Mouse (Mus musculus) liver, embryonic 16.5 days (tissue): ENCODE data around the gene Tubb5. TPM values are rescaled to one million over a fixed set of nuclear protein-coding genes. Genes with fewer than 3 reads are reported as not detected.
A peak's percentile ranks its signal among the peaks of the same experiment; 100 is the strongest.

Source experiments
- ATAC-seq: fragments of 200-750 bp; cut with Nextera tagmentation; 2 replicates; pipeline ENCODE4 v1.8.0; 2017; ENCODE audit warnings: low read depth, mild to moderate bottlenecking, moderate number of reproducible peaks, moderate library complexity
- H3K27ac ChIP-seq: fragments of 300-500 bp; sonication (generic); 2 replicates; pipeline ENCODE4 v1.5.1; 2014; ENCODE audit warnings: mild to moderate bottlenecking, low read length
- H3K27me3 ChIP-seq: fragments of 300-500 bp; sonication (generic); 2 replicates; pipeline ENCODE4 v1.6.1; 2014; ENCODE audit warnings: low read depth, low read length, mixed read lengths; ENCODE audit not compliant: control insufficient read depth, insufficient read depth
- H3K36me3 ChIP-seq: fragments of 300-500 bp; sonication (generic); 2 replicates; pipeline ENCODE4 v1.6.1; 2014; ENCODE audit warnings: mild to moderate bottlenecking; ENCODE audit not compliant: control insufficient read depth, insufficient read depth
- H3K4me1 ChIP-seq: fragments of 300-500 bp; sonication (generic); 2 replicates; pipeline ENCODE4 v1.6.1; 2014; ENCODE audit warnings: low read depth, low read length, mixed read lengths; ENCODE audit not compliant: control insufficient read depth
- H3K4me2 ChIP-seq: fragments of 300-500 bp; sonication (generic); 2 replicates; pipeline ENCODE4 v1.6.1; 2014; ENCODE audit warnings: low read depth, low read length, mixed read lengths
- H3K4me3 ChIP-seq: fragments of 300-500 bp; sonication (generic); 2 replicates; pipeline ENCODE4 v1.5.1; 2014; ENCODE audit warnings: low read depth, mild to moderate bottlenecking, low read length
- H3K9ac ChIP-seq: fragments of 300-500 bp; sonication (generic); 2 replicates; pipeline ENCODE4 v1.6.1; 2014; ENCODE audit warnings: low read depth, low read length
- H3K9me3 ChIP-seq: fragments of 300-500 bp; sonication (generic); replicated peaks from 2 replicates; pipeline ENCODE4 v1.6.1; 2016; ENCODE audit warnings: low read length; ENCODE audit not compliant: control insufficient read depth
- WGBS: fragments of 180-500 bp; shearing (Covaris S2); extraction: QIAGEN DNeasy Blood & Tissue Kit; methylation state at CpG from one replicate; pipeline ENCODE4 v1.1.7; 2014; ENCODE audit not compliant: insufficient replicate concordance; 5-methylcytosine and 5-hydroxymethylcytosine counted together
- polyA plus RNA-seq: library from polyadenylated mRNA; unstranded; fragments of >200 nt; fragmentation: Nextera tagmentation; extraction: Ambion mirVana; gene quantifications from 2 replicates; pipeline ENCODE4 v1.2.1, GENCODE M21; 2015

Gene Tubb5
- polyA plus RNA-seq: 328 and 345 TPM in 2 replicates

DNA sequence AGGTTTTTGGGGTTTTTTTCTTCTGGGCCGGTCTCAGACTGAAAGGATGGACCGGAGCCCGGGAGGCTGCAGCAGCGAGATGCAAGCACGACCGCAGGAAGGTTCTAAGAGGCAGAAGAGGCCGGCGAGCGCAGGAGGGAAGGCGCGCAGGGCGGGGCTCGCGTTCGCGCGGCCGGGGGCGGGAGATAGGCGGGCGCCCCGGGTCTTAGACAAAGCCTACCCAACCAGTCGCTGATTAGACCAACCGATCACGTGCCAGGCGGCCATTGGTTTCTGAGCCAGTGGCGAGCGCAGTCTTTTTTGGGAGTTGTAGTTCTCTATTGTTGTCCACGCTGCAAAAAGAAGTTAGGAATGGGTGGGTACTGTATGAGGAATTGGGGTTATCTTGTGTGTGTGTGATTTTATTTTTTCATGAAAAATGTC is at the start of gene Tubb5:
TSS of gene Tubb5 (minus strand) at position 185 of the 423 bp plus-strand sequence.
- peak within 1 kb of the TSS; percentile 83 for H3K9ac ChIP-seq
- H3K36me3 ChIP-seq: peaks cover 37% of the 10 kb centered on the region
- peak within 1 kb of the TSS; percentile 78 for H3K4me3 ChIP-seq
- peak within 1 kb of the TSS; percentile 91 for H3K4me2 ChIP-seq
- peak; percentile 64 for ATAC-seq
- peak within 1 kb of the TSS; percentile 94 for H3K27ac ChIP-seq
- H3K4me1 ChIP-seq: peaks cover 59% of the 10 kb centered on the region
- 1% methylated on average over 29 of the region's 29 CpGs for WGBS
- H3K27me3 ChIP-seq: no peaks in the 10 kb centered on the region
- H3K9me3 ChIP-seq: no peaks in the 10 kb centered on the region

DNA sequence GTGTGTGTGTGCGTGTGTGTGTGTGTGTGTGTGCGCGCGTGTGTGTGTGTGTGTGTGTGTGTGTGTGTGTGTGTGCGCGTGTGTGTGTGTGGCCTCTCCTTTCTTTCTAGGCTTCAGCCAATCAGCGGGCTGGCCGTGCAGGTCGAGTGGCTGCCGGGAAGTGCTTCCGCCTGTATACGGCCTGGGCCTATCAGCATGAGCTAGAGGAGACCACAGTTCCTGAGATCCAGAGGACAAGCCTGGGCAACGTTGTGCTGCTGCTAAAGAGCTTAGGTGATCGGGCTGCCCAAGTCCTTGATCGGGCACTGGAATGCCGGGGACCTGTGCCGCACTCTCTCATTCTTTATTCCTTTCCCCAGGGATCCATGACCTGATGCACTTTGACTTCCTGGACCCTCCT is 49.6 kb upstream of the Tubb5 start:
- Histone ChIP-seq H3K4me1 (no peaks in the 10 kb centered on the region), H3K27ac (no peak overlapping the region), H3K4me2 (no peak overlapping the region), H3K9ac (no peak overlapping the region), H3K27me3 (no peaks in the 10 kb centered on the region), H3K36me3 (peaks cover 66% of the 10 kb centered on the region), H3K4me3 (no peak overlapping the region), H3K9me3 (no peaks in the 10 kb centered on the region)
- 80% methylated on average over 13 of the region's 17 CpGs for WGBS
- no peak for ATAC-seq

DNA sequence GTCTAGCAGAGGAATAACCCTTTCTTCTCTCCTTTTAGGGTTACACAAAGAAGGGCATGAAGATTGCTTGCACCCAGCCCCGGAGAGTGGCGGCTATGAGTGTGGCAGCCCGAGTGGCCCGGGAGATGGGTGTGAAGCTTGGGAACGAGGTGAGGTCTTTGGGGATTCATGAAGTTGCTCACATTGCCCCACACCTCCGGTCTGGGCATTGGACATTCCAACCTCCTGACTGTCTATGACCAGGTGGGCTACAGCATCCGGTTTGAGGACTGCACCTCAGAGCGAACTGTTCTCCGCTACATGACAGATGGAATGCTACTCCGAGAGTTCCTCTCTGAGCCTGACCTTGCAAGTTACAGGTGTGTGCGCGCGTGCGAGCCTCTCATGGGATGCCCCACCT is 45.7 kb upstream of the Tubb5 start:
- peaks cover 54% of the 10 kb centered on the region for H3K36me3 ChIP-seq
- H3K27me3 ChIP-seq: no peaks in the 10 kb centered on the region
- WGBS: 89% methylated on average over 14 of the region's 14 CpGs
- no peak for ATAC-seq
- no peaks in the 10 kb centered on the region for H3K9me3 ChIP-seq
- peaks cover 11% of the 10 kb centered on the region for H3K4me1 ChIP-seq
- H3K4me2 ChIP-seq: no peak overlapping the region
- no peak overlapping the region for H3K9ac ChIP-seq
- H3K27ac ChIP-seq: no peak overlapping the region
- H3K4me3 ChIP-seq: no peak overlapping the region

DNA sequence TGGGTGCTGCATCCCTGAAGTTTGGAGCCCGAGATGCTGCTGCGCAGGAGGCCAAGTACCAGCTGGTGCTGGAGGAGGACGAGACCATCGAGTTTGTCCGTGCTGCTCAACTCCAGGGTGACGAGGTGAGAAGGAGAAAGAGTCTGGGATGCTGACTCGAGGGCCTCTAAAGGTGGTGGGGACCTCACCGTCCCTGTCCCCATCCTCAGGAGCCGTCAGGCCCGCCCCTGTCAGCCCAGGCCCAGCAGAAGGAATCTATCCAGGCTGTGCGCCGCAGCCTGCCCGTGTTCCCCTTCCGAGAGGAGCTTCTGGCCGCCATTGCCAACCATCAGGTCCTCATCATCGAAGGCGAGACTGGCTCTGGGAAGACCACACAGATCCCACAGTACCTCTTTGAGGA is 44.8 kb upstream of the Tubb5 start:
- Histone ChIP-seq H3K4me1 (peaks cover 11% of the 10 kb centered on the region), H3K9ac (no peak overlapping the region), H3K36me3 (peaks cover 49% of the 10 kb centered on the region), H3K9me3 (no peaks in the 10 kb centered on the region), H3K4me3 (no peak overlapping the region), H3K27ac (no peak overlapping the region), H3K4me2 (no peak overlapping the region), H3K27me3 (no peaks in the 10 kb centered on the region)
- ATAC-seq: no peak
- WGBS: 89% methylated on average over 17 of the region's 17 CpGs

DNA sequence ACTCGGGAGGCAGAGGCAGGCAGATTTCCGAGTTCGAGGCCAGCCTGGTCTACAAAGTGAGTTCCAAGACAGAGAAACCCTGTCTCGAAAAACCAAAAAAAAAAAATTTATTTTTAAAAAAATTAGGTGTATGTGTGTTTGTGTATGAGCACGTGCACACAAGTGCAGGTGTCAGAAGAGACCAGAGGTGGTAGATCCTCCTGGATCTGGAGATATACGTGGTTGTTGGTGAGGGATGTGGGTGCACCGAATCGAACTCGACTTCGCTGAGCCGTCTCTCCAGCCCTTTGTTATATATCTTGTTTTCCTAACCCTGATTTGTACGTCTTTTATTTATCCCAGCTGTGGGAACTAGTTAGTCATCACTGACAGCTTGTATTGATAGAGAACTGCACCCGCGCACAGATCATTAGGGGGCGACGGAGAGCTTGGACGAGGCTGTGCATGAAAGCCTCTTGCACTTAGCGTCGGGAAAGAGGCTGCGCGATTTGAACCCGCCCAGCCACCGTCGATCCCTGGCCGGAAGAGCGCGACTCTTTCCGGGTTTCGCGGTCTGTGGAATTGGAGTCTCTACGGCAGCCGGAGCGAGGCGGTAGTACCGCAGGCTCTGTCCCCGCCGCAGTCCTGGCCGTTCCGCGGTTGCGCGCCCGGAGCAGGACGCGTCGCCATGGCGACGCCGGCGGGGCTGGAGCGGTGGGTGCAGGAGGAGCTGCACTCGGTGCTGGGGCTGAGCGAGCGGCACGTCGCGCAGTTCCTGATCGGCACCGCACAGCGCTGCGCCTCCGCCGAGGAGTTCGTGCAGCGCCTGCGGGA is 41.3 kb upstream of the Tubb5 start, which contains the start of gene Dhx16:
TSS of gene Dhx16 (plus strand) at position 575 of the 813 bp plus-strand sequence.
- 5% methylated on average over 66 of the region's 66 CpGs for WGBS

DNA sequence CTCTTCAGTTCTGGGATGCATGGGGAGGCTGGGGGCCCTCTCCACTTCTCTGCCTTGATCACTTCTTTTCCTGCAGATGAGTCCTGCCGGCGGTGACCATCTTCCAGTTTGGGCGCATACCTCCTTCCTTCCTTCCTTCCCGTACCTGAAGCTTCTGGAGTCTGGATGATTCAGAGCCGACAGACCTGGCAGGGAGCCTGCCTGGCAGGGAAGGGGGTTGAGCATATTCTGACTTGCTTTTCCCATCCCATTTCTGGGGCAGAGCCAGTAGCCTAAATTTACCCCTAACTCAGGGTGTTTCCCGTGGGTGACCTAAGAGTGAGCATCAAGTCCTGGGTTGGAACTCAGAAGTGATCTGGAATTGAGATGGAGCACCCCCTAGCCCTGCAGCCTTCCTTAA is 36.6 kb upstream of the Tubb5 start:
- 76% methylated on average over 6 of the region's 6 CpGs for WGBS
- Histone ChIP-seq H3K9ac (no peak overlapping the region), H3K36me3 (peaks cover 3% of the 10 kb centered on the region; the same call in 1 of the 2 replicates)

More for the DNA sequence above, 41.3 kb upstream of the Tubb5 start, which contains the start of gene Dhx16:
- H3K27ac ChIP-seq: peak within 1 kb of the TSS; percentile 78
- H3K4me3 ChIP-seq: peak within 1 kb of the TSS; percentile 85
- peak; percentile 96 for ATAC-seq
- H3K9me3 ChIP-seq: no peaks in the 10 kb centered on the region
- peaks cover 15% of the 10 kb centered on the region for H3K4me1 ChIP-seq
- no peaks in the 10 kb centered on the region for H3K27me3 ChIP-seq
- peak within 1 kb of the TSS; percentile 91 for H3K9ac ChIP-seq
- peak within 1 kb of the TSS; percentile 74 for H3K4me2 ChIP-seq
- peaks cover 31% of the 10 kb centered on the region for H3K36me3 ChIP-seq

DNA sequence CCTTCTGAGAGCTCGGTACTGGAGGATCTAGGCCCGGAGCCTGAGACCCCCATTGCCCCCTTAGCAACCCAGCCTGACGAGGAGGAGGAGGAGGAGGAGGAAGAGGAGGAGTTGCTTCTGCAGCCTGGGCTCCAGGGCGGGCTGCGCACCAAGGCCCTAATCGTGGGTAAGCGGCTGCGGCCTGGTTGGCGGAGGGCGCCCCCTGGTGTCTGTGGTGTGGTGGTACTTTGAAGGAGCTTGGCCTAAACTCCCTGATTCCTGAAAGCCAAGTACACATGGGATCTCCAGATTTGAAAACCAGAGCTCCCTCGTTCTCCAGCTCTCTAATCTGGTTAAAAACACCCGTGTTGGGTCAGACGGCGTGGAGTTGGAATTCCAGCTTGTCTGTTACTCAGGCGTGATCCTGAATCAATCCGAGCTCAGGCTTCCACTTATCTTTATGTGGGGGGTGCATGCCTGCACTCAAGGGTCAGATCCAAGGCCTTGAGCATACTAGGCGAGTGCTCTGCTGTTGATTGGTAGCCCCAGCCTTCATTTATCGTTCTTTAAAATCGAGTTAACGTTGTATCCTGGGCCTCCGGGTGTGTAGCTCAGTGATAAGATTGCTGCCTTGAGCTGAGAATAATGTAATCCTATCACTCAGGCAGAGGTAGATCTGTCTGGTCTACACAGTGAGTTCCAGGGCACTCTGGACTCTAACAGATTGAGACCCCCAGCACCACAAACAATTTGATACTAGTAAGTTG is 35.8 kb upstream of the Tubb5 start:
- 6% methylated on average over 21 of the region's 21 CpGs for WGBS
- Histone ChIP-seq H3K4me3 (no peak overlapping the region), H3K9me3 (peaks cover 2% of the 10 kb centered on the region; the same call in 1 of the 2 replicates), H3K36me3 (peaks cover 3% of the 10 kb centered on the region; the same call in 1 of the 2 replicates), H3K27ac (no peak overlapping the region), H3K4me2 (peak overlapping the region; percentile 33), H3K4me1 (peaks cover 27% of the 10 kb centered on the region), H3K9ac (peak overlapping the region; percentile 22), H3K27me3 (peaks cover 12% of the 10 kb centered on the region)
- peak; percentile 45 for ATAC-seq

More for the DNA sequence above, 36.6 kb upstream of the Tubb5 start:
- H3K4me3 ChIP-seq: no peak overlapping the region
- no peak for ATAC-seq
- H3K27ac ChIP-seq: no peak overlapping the region
- no peak overlapping the region for H3K4me2 ChIP-seq
- peaks cover 2% of the 10 kb centered on the region; the same call in 1 of the 2 replicates for H3K9me3 ChIP-seq
- H3K4me1 ChIP-seq: peaks cover 27% of the 10 kb centered on the region
- peaks cover 4% of the 10 kb centered on the region for H3K27me3 ChIP-seq

DNA sequence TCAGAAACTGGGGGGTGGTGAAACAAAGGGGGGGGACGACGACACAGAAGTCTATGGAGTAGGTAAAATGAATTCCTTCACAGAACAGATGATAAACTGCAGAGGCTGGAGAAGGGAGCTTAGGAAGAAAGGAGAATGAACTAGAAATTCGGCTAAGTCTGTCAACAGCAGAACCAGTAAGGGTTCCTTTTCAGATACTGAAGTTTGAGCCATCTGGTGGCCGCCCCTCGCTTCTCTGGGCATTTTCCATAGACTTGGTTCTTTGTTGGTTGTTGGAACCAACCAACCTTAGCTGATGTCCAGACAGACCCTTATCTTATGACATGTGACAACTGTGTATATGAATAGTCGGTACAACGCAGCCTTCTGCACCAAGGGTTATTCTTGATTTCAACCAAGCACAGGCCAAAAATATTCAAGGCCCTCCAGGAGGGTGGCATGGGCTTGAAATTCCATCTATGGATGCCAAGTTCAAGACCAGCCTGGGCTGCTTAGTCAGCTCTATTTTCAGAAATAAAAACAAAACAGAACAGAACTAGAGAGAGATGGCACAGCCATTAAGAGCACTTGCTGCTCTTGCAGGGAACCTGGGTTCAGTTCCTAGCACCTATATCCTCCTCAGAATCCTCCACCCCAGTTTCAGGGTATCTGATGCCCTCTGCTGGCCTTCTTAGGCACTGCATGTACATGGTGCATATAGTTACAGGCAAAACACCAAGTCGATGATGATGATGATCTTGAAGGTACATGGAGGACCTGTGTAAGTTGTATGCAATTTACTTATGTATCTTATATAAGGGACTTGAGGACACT is 33.0 kb upstream of the Tubb5 start:
- Histone ChIP-seq H3K27me3 (peaks cover 40% of the 10 kb centered on the region), H3K4me1 (peaks cover 31% of the 10 kb centered on the region), H3K9ac (no peak overlapping the region), H3K9me3 (peaks cover 2% of the 10 kb centered on the region; the same call in 1 of the 2 replicates), H3K36me3 (peaks cover 3% of the 10 kb centered on the region; the same call in 1 of the 2 replicates), H3K4me2 (peak overlapping the region; percentile 41), H3K27ac (peak overlapping the region; percentile 65), H3K4me3 (peak overlapping the region; percentile 39)
- ATAC-seq: no peak
- WGBS: 32% methylated on average over 8 of the region's 8 CpGs
